Mouse (Mus musculus) c-Kit-negative CD71-positive TER-119-positive erythroid progenitor cells, embryonic 14.5 days (primary cell): Measurements from ENCODE around the gene Tk1.
"Not testable (repeated sequence)": the region's sequence is repeated elsewhere in the genome, so short reads cannot be mapped to it uniquely, and the experiment has no call there.

Source experiments
- DNase-seq: peaks from one replicate; pipeline ENCODE4 v3.0.0-alpha.2; 2013; ENCODE audit warnings: low read depth, low spot score

Gene Tk1

DNA sequence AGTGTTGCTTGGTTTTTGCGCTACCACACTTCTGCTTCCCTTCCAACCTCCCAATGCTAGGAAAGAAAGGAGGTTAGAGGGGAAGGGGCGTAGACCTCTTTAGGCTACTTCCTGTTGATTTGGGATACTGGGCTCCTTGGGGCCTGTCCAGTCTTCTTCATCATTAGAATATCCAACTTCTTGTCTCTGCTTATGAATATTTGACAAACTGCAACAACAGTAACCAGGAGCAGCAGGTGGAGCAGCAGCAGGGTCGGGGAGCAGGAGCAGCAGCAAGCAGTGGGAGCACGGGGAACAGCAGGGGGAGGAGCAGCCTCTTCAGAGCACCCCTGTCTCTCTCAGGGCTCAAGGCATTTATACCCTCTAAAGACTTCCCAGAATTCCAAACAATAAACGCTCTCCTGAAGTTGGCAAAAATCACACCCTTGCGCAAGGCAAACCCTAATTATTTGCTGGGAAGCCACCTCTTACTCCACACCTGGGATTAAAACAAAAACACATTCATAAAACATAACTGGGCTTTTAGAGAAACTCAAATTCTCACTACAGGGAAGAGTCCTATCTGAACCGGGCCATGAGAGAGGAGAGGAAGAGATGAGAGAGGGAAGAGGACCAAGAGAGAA is 21.8 kb upstream of the Tk1 start:
- no peak for DNase-seq

DNA sequence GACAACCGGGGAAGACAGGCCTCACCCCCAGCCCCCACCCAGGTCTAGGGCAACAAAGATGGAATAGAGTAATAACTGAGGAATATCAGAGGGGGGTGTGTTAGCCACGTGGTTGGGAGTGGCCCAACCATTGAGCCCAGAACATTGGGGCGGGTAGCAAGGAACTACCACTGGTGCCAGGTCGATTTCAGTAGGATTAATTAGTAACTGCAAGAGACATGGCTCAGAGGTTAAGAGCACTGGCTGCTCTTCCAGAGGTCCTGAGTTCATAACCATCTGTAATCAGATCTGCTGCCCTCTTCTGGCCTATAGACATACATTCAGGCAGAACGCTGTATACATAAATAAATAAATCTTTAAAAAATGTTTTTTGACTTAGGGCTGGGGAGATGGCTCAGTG is 20.7 kb upstream of the Tk1 start:
- DNase-seq = no peak

DNA sequence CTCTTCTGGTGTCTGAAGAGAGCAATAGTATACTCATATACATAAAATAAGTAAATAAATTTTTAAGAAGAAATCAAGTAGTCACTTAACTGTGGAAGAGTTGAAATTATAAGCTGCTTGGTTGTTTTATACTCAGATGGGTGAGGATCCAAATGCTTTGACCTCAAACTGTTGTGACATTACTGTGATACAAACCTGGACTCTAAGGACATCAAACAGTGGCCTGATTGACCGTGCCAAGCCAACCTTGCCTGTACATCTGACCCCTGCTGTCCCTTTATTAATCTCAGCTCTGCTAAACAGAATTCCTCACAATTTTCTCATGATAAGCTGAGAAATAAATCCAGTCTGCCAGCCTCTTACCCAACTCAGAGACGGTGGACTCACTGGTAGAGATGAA is 19.8 kb upstream of the Tk1 start:
- no peak for DNase-seq

DNA sequence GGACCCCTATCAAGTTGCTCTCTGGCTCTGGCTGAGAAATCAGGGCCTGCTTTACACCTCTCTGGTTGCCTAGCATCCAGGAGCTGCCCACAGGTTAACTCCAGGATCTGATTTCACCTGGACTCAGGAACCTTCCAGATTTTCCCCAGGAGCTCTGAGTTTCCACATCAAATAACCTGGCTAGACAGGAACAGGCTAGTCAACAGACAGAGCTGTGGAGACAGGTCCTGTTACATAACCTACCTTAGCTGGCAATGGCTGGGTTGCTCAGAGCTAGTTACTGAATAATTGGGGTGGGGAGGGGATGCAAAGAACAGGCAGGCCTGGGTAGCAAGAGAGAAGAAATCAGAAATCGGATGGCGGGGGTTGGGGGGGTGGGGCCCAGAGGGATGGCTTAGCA is 19.1 kb upstream of the Tk1 start:
- DNase-seq = no peak

DNA sequence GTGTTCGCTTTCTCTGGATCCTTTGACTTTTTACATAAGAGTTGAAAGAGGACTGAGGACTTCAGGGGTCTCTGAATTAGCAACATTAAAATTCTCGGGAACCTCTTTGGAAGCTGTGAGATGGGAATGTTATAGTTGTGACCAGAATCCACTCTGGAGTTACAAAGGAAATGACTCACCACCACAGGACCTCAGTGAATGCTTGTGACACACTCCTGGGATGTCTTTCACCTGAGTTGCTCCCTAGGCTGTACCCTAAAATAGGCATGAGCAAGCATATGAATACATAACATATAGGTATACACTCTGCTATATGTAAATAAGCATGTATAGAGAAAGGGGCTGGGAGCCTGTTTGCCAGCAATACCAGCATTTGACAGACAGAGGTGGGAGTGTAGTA is 17.5 kb upstream of the Tk1 start:
- DNase-seq = no peak

DNA sequence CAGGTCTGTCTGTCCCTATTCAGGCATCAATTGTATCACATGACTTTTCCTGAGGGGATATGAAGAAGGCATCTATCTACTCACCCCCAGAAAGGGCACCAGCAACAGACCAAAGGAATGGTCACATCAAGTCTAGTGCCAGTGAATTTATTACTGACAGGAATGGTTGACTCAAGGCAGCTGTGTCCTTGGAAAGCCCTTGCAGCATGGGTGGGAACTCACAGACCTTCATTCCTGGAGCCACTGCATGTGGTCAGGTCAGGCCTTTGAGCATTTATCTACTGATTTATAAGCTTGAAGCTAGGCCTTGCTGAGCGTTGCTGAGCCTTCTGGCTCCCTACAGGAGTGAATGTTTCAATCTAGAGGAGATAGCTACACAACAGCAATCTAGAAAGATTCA is 15.0 kb upstream of the Tk1 start:
- DNase-seq = no peak

DNA sequence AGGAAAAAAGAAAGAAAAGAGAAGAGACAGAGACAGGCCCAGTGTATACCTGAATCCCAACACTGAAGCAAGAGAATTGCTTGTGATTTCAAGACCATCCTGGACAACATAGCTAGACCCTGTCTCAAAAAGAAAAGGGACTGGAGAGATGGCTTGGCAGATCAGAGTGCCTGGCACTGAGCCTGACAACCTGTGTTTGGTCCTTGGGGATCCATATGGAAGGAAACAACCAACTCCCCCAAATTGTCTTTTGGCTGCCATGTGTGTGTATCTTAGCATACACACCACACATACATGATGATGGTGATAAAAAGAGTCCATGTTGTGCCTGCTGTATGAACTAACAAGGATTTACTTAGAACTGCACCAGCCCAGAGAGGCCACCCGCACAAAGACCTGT is 13.1 kb upstream of the Tk1 start:
- no peak for DNase-seq

DNA sequence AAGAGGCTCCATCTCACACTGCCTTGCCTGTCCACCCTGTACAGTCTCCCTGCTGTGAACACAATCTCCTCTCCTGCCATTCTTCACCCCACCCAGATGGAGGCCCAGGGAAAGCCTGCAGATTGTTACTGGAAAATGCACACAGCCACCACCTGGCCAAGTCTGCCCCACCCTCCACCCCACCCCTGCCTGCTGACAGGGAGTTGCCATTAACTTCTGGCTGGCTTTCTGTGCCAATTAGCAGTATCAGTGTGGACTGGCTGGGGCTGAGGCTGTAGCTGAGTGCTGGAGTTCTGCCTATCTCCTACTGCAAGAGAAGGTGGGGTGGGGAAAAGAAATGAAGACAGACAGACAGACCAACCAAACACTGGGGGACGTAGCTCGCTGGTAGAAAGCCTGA is 12.7 kb upstream of the Tk1 start:
- DNase-seq = peak; percentile 65

DNA sequence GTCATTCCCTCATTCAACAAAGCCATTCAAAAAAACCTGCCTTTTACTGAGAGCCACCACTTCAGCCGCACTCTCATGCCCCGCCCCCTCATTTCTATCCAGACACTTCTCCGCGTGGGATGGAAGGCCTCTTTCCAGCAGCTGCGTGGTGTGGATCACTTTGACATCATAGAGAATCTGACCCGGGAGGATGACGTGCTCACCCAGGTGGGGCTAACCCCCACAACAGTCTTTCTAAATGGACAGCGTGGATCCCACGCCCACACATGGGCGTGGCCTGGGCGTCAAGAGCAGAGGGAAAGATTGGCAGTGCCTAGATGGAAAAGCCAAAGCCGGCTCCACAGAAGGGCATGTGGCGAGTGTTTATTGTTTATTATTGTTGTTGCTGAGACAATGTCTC is 10.4 kb upstream of the Tk1 start:
- DNase-seq = peak; percentile 68

DNA sequence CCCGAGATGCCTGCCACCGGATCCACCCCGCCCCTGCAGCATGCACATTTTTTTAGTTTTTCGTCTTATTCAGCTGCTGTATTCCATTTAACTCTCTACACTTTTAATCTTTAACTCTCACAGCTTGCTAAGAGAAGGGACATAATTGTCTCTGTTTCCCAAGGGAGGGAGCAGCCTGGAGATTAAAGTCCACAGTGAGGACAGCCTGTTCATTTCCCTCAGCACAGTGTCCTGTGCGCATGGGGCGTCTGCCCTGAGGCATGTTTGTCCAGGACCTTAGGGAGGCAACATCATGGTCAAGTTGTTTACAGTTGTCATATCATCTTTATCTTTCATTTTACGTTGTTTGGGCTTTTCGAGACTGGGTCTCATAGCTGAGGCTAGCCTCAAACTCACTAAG is 8.2 kb upstream of the Tk1 start:
- no peak for DNase-seq

DNA sequence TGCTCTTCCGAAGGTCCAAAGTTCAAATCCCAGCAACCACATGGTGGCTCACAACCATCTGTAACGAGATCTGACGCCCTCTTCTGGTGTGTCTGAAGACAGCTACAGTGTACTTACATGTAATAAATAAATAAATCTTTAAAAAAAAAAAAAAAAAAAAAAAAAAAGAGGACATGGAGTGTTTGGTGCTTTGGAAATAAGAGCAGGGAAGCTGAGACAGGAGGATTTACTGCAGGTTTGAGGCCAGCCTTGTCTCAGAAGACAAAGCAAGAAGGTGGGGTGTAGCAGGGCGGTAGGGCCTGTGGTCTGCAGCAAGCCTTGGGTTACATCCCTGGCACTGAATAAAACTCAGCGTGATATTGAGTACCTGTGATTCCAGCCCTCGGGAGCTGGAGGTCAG is 7.6 kb upstream of the Tk1 start:
- DNase-seq = not testable (repeated sequence)

DNA sequence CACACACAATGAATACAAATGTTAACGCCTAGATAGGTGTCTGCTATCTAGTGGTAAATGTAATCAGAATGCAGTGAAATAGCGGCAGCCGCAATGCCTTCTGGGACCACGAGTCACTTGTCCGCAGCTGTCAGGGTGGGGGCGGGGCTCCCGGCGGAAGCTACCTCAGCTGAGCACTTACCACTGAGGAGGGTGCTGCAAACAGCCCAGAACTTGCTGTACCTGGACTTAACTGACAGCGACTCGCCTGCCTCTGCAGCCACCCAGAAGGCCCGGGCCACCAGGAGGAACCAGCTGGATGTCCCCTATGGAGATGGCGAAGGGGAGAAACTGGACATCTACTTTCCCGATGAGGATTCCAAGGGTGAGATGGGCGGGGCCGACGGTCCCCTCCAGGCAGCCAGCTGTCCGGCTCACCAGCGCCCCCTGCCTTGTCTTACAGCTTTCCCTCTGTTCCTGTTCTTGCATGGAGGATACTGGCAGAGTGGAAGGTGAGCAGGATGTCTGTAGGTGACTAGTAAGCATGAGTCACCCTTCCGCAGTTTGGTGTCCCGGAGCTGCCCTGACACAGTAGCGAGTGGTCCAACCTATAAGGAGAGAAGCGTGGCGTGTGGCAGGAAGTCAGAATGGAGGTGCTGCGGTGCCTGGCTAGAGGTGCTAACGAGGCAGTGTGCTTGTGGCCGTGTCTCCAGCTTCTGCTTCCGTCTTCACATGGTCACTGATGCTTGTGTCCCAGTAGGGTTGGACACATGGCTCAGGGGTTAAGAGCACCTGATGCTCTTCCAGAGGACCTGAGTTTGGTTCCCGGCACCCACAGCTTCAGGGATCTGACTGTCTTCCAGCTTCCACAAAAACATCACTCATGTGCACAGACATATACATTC is 6.4 kb upstream of the Tk1 start:
- peak; percentile 94 for DNase-seq

DNA sequence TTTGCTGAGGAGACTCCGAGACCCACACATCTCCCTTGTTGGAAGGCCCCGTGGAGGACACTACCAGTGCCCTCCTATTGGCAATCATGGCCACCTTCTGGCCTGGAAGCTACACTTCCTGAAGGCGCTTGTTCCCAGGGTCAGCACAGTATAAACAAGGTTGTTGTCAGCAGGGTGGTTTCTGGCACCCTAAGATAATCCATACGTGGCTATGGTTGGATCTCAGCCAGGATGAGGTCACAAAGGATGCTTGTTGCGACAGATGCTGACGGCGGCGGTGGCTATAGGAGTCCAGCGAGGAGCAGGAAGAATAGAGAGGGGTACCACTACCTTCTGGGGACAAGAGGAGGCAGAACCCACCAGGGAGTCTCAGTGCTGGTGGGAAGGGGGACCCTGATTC is 4.5 kb upstream of the Tk1 start:
- no peak for DNase-seq

DNA sequence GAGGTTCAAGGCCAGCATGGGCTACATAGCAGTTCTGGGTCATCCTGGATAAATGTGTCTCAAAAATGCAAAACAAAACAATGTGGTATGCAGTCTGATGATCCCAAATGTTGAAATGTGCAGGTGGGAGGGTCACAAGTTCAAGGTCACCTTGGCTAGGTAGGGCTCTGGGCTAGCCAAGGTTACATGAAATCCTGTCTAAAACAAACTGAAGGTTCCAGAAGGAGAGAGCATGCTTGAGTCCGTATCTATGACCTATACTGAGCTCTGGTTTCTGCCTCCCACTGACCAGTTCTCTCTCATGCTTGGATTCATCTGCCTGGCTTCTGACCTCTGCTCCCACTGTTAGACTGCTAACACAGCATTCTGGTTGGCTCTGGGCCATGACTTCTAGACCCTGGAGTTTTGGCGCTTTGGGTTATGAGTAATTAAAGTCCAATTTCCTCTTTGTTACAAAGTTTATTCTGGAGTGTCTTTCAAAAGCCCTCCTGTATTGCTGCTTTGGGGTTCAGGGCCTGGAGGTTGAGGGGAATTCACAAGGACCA is 3.9 kb upstream of the Tk1 start:
- no peak for DNase-seq

DNA sequence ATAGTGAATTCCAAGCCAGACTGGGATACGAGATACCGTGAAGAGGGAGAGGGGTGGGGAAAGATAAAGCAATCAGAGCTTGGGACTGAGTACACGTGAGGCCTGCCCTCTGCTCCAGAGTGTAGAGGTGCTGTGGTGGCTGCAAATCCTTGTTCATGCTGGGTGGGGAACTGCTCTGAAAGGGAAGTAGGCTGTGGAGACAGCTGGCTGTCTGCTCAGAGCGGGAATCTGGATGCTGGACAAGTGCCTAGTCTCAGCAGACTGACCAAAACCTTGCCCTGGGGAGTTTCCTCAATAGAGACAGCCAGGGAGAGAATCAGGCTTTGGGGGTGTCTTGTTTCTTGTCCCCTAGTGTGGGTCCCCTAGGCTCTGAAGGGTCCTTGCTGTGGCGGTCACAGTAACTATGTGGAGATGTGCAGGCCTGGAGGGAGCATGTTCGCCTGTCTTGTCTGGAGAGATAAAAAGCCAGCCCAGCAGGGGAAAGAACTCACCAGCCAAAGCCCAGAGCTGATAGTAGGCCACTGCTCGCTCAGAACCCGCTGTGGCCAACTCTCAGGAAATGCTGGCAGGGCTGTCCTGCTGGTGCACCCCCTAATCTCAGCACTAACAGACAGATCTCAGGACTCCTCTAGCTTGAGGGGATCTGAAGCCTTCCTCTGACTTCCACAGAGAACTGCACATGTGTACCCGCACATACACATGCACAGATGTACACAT is 3.2 kb upstream of the Tk1 start:
- DNase-seq = no peak

DNA sequence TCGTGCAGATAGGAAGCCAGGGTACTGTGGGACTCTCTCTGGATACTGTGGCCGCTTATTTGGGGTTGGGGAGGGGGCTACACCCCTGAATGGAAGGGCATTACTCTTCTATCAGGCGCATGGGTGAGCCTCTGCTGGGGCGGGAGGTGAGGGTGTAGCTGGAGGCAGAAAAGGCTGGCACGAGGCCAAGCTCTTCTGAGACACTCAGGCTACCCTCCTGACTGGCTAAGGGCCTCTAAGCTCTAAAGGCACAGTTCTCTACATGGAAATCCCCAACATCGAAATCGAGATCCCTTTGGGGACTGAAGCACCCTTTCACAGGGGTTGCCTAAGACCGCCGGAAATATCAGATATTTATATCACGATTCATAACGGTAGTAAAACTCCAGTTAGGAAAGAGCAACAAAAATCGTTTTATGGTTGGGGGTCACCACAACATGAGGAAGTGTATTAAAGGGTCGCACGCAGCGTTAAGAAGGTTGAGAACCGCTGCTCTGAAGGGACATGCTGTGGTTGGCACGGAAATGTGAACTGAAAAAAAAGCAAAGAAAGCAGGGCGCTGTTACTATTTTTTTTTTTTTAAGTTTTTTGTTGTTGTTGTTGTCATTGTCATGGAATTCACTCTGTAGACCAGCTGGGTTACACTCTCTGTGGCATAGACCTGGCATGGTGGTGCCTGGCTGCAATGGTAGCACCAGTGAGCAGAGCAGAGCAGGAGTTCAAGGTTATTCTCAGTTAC is 2.4 kb upstream of the Tk1 start:
- no peak for DNase-seq

DNA sequence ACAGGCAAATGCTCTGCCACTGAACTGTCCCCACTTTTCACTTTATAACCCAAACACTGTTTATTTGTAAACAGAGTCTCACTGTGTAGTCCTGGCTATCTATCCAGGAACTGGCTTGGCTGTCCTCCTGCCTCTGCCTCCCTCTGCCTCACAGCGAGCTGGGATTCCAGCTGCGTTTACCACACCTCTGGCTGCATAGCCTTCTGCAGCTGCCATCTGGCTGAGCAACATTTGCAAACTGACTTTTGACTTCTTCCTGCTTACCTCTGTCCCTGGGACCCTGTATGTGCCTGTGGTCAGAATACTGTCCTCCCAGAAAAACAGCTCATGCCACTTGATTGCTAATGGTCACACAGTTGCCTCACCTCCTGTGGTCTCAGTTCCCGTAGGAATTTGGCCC is 1.5 kb upstream of the Tk1 start:
- no peak for DNase-seq

DNA sequence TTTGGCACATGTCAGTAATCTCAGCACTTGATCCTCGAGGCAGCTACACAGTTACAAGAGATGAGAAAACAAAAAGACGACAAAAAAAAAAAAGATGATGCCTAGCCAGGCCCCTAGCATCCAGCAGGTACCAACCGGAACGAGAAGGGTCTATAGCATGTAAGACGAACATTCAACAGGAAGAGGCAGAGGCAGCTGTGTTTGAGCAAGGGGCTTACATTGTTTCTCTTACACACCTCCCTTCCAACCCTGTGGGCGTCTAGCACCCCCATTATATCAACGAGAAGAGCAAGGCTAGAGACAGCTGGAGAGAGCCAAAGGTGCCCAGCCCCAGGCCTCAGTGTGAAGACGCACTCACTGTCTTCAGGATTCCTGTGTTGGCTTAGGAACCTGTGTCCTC is 1.0 kb upstream of the Tk1 start:
- DNase-seq = no peak

DNA sequence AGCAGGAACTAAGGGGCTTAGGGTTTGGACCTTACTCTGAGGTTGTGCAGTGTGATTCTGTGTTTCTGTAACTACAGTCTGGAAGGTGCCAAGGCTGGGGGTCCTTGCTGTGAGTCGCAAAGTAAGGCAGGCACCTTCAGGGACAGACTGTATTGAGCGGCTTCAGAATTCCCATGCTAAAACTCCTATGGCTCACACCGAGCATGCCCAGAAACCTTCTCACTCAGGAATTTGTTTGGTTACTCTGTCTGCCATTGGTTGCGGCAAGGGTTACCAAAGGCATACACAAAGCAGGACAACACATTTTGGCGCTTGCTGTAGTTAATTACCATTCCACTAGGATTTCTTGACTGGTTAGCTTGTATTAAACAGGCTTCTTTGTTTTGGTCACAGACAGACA is 272 bp upstream of the Tk1 start:
- no peak for DNase-seq

DNA sequence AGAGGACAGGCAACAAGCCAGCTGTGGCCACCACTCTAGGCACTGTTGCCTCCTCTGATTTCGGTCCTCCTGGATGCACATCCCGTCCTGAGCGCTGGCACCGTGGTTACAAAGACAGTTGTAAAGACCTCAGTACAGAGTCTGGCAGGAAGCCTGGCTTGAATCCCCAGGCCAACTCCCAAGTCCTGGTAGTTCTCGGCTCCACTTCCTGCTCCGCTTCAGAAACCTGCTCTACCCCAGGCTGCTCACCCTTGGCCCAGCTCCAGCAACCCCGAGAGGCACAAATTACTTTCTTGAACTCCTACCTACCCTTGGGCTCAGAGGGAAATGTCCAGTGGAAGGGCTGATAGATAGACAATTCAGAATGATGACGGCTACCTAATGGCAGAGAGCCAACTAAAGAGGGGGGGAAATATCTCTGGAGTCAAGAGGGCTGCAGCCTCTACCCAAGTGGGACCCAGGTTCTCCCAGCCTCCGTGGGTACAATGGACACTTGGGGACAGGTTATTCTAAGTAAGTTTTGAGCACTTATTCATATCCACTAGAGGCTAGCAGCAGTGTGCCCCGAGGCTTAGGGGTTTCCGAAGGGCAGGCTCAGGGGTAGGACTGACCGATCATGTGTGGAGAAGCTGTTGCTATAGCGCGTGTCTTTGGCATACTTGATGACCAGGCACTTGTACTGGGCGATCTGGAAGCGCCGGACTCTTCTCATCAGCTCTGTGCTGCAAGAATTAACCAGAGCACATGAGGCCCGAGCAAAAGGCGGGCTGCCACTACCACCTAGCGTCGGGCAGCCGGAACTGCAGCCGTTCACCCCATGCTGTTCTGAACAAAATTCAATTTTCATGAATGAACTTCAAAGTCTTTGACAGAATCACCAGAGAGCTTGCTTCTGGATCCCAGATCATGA is 1.6 kb downstream of the Tk1 start:
- DNase-seq = peak; percentile 78

DNA sequence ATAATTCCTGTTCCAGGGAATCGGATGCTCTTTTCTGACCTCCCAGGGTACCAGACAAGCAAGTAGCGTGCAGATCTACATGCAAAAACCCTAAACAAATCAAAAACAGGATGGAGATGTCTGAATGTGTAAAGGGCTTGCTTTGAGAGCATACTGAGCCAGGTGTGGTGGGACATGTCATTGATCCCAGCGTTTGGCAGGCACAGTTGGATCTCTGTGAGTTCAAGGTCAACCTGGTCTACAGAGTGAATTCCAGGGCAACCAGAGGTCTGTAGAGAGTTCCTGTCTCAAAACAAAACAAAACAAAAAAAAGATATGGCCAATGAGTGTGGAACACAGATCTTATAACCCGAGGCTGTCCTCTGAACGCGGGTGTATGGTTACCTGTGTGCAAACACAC is 2.5 kb downstream of the Tk1 start:
- DNase-seq = no peak
